Mouse (Mus musculus) C2C12 (cell line): ENCODE data around the gene Lrrtm3. TPM values are rescaled to one million over a fixed set of nuclear protein-coding genes. Genes with fewer than 3 reads are reported as not detected.
A peak's percentile ranks its signal among the peaks of the same experiment; 100 is the strongest.

Source experiments
- H3K27me3 ChIP-seq: one replicate; pipeline ENCODE4 v1.6.1; 2011; ENCODE audit not compliant: control insufficient read depth, insufficient read depth, insufficient read length
- H3K36me3 ChIP-seq: one replicate; pipeline ENCODE4 v1.6.1; 2011; ENCODE audit not compliant: control insufficient read depth, insufficient read depth
- H3K4me3 ChIP-seq: one replicate; pipeline ENCODE4 v1.5.1; 2011; ENCODE audit warnings: mild to moderate bottlenecking, control low read depth; ENCODE audit not compliant: poor library complexity, insufficient read depth, severe bottlenecking
- H3K79me2 ChIP-seq: one replicate; pipeline ENCODE4 v1.6.1; 2011; ENCODE audit not compliant: control insufficient read depth, insufficient read depth
- H3K79me3 ChIP-seq: one replicate; pipeline ENCODE4 v1.6.1; 2011; ENCODE audit warnings: low read depth, control low read depth
- H3ac ChIP-seq: one replicate; pipeline ENCODE3; 2011; ENCODE audit warnings: low read depth; ENCODE audit not compliant: control insufficient read depth, insufficient read length
- CEBPB ChIP-seq: IDR thresholded peaks from one replicate; pipeline ENCODE4 v1.6.1; 2011; ENCODE audit warnings: low read depth, mild to moderate bottlenecking, control low read depth, moderate library complexity
- CTCF ChIP-seq: IDR thresholded peaks from one replicate; pipeline ENCODE4 v1.5.1; 2011; ENCODE audit not compliant: control insufficient read depth, insufficient read depth, insufficient read length
- FOSL1 ChIP-seq: IDR thresholded peaks from one replicate; pipeline ENCODE4 v1.8.0; 2011; ENCODE audit warnings: mild to moderate bottlenecking, low read length; ENCODE audit not compliant: poor library complexity, insufficient read depth, severe bottlenecking
- MAX ChIP-seq: IDR thresholded peaks from one replicate; pipeline ENCODE4 v1.6.1; 2011; ENCODE audit warnings: mild to moderate bottlenecking, control low read depth
- MYOD1 ChIP-seq: IDR thresholded peaks from one replicate; pipeline ENCODE4 v1.6.1; 2011; ENCODE audit warnings: low read depth; ENCODE audit not compliant: control insufficient read depth, insufficient read length
- MYOG ChIP-seq: IDR thresholded peaks from one replicate; pipeline ENCODE4 v1.6.1; 2011; ENCODE audit not compliant: control insufficient read depth, insufficient read length; ENCODE audit errors: extremely low read depth
- USF1 ChIP-seq: IDR thresholded peaks from one replicate; pipeline ENCODE4 v1.6.1; 2011; ENCODE audit warnings: low read depth, mild to moderate bottlenecking, control low read depth, moderate library complexity
- polyA plus RNA-seq: library from polyadenylated mRNA; unstranded; fragments of >200 nt; fragmentation: generic; extraction: Trizol; gene quantifications from one replicate; pipeline ENCODE4 v1.2.1, GENCODE M21; 2012; ENCODE audit warnings: missing spikeins

The Lrrtm3 gene
- polyA plus RNA-seq, 1 experiment: not detected

DNA sequence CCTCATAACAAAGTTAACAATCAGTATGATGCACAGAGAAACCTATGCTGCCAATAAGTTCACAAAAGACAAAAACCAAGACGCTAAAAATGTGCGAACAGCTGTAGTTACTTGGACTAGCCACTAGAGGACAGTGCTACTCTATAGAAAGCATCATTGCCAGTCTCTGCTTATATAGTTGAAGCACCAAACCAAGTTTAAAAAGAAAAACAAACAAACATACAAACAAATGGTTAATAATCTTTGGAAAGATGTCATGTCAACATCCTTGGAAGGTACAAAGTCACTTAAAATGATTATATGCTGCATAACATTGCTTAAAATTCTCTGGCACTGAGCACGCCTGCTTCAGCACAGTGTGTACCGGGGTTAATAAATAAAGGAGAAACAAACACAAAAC, 5.6 kb downstream of the Lrrtm3 start:
- H3K79me2 ChIP-seq: no peaks in the 10 kb centered on the region
- no peak for TF ChIP-seq MYOG
- peak; percentile 48 for TF ChIP-seq CTCF
- no peak overlapping the region for H3ac ChIP-seq
- H3K27me3 ChIP-seq: no peaks in the 10 kb centered on the region
- H3K36me3 ChIP-seq: no peaks in the 10 kb centered on the region
- H3K4me3 ChIP-seq: no peak overlapping the region
- no peaks in the 10 kb centered on the region for H3K79me3 ChIP-seq

DNA sequence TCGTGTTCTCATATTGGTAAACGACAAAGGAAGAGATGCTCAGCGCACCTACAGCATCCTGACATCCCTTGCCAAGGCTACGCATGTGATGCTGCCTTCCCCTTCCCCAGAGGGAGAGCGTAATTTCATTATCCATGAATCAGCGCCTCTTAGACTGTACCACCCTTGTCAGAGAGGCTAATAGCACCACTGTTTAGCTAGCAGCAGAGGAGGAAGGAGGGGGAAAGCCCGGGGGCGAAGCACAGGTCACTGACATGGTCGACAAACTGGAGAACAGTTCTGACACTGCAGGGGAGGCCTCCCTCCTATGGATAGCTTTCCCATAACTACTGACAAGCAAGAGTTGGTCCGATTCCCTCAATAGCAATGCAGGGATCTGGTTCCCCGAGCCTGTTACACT, 6.3 kb downstream of the Lrrtm3 start:
- no peaks in the 10 kb centered on the region for H3K79me2 ChIP-seq
- H3K36me3 ChIP-seq: no peaks in the 10 kb centered on the region
- no peaks in the 10 kb centered on the region for H3K79me3 ChIP-seq
- no peak for TF ChIP-seq CTCF
- no peak for TF ChIP-seq CEBPB
- TF ChIP-seq USF1: no peak
- TF ChIP-seq MAX: no peak
- no peak for TF ChIP-seq MYOD1
- TF ChIP-seq FOSL1: no peak
- no peak for TF ChIP-seq MYOG
- H3K4me3 ChIP-seq: no peak overlapping the region
- H3K27me3 ChIP-seq: no peaks in the 10 kb centered on the region
- H3ac ChIP-seq: no peak overlapping the region

DNA sequence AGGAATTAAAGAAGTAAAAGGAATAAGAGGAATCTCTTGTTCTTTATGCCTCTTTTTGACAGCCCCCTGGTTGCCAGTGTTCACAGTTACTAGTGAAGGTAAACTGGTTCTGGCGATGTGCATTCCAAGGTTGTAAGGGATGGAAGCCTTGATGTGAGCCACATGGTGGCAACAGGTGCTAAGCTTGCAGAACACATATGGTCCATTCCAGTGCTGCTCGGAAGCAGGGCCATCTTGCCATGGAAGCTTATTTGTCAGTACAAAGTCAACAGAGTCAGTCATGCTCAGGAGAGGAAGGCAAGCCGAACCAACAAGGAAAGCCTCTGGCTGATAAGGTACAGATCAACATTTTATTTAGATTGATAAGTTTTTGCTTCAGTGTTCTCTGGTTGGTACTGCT, 7.7 kb downstream of the Lrrtm3 start:
- no peaks in the 10 kb centered on the region for H3K27me3 ChIP-seq
- no peaks in the 10 kb centered on the region for H3K36me3 ChIP-seq
- no peaks in the 10 kb centered on the region for H3K79me3 ChIP-seq
- no peak overlapping the region for H3ac ChIP-seq
- no peak overlapping the region for H3K4me3 ChIP-seq
- TF ChIP-seq MAX (no peak), MYOD1 (no peak), CTCF (no peak), CEBPB (no peak), FOSL1 (no peak), MYOG (no peak), USF1 (no peak)
- no peaks in the 10 kb centered on the region for H3K79me2 ChIP-seq

DNA sequence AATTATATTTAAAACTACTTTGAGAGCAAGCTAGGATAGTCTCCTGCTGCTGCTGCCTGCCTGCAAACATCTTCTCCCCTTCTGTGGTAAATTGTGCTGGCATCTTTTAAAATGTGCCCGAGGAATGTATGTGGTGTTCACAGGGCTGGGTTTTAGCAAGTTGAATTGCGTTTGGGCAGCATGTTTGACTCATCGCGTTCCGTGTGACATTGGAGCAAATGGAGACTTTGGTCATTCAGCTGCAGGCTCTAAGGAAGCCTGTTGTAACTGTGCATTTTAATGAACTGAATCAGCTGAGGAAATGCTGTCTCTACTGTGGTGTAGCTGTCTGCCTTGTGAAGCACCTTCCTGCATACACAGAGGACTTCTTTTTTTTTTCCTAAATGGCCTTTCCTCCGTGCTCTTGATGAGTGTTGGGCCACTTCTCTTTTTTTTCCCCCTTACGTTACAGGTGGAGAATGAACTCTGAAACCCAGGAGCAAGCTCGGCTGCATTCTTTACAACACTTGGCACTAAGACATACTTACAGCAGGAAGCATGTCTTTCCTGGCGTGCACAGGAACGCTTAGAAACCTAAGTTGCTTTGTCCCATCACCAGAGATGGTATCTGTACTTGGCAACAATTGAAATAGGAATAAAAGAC, 13.5 kb downstream of the Lrrtm3 start:
- H3K79me2 ChIP-seq: no peaks in the 10 kb centered on the region
- H3K79me3 ChIP-seq: no peaks in the 10 kb centered on the region
- no peak for TF ChIP-seq MYOG
- peak; percentile 11 for TF ChIP-seq MYOD1
- no peaks in the 10 kb centered on the region for H3K36me3 ChIP-seq
- no peak overlapping the region for H3K4me3 ChIP-seq
- H3K27me3 ChIP-seq: no peaks in the 10 kb centered on the region
- H3ac ChIP-seq: peak overlapping the region; percentile 15

DNA sequence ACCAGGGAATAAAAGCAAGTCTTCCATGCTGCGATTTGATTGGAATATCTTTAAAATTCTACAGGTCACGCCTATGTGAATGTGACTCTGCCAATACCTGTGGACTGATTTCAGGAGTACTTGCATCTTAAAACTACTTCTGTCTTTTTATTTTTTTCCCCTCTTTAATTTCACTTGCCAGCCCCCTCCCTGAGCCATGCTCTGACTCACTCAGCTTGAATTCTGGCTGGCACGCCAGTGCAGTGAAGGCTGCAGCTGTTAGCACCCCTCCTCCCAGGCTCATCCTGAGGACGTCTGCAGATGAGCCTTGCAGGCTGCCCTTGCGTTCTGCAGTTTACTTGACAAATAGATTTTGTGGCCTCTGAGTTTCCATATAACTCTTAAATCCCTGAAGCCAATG, 14.1 kb downstream of the Lrrtm3 start:
- Histone ChIP-seq H3K4me3 (no peak overlapping the region), H3K27me3 (no peaks in the 10 kb centered on the region), H3K79me2 (no peaks in the 10 kb centered on the region), H3K79me3 (no peaks in the 10 kb centered on the region), H3K36me3 (no peaks in the 10 kb centered on the region), H3ac (no peak overlapping the region)
- TF ChIP-seq CTCF (no peak), MYOD1 (peak; percentile 92), FOSL1 (no peak), MYOG (no peak), CEBPB (no peak), MAX (no peak), USF1 (no peak)

DNA sequence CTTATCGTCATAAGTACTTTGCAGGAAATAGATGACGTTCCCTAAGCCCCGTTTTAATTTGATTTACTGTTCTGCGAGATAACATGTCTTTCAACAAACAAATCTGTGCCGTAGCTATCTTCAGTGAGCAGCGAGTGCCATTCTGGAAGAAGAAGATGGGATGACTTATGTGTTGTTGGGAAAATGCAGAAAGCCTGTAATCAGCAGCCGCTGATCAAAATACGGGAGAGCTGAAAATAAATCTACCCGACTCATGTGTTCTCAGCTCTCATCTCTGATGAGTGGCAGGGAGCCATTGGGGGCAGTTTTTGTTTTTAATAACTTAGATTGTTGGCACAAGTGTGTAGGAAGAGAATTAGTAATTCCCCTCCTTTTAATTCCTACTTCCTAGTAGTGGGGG, 26.4 kb downstream of the Lrrtm3 start:
- Histone ChIP-seq H3K36me3 (no peaks in the 10 kb centered on the region), H3K27me3 (no peaks in the 10 kb centered on the region), H3K4me3 (no peak overlapping the region), H3K79me2 (no peaks in the 10 kb centered on the region), H3ac (no peak overlapping the region), H3K79me3 (no peaks in the 10 kb centered on the region)
- TF ChIP-seq CTCF (no peak), USF1 (no peak), FOSL1 (no peak)

DNA sequence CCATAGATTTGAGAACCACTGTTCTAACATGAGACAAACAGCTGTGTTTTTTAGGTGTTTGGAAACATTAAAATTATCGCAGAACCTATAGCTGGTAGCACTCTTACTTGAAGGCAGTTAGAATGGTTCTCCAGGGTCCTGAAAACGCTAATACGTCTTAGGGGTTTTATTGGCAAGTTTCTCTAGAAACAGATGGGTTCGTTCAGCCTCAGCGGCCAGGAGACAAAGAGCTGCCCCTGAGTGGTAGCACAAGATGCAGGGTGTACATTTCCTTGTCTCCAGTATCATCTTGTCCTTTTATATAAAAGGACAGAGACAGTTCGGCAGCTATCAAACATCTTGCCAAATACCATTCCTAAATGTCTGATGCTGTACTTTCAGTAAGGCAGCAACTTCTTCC, 40.1 kb downstream of the Lrrtm3 start:
- no peak overlapping the region for H3K4me3 ChIP-seq
- H3K27me3 ChIP-seq: no peaks in the 10 kb centered on the region
- TF ChIP-seq USF1: no peak
- no peak for TF ChIP-seq CTCF
- no peak for TF ChIP-seq CEBPB
- TF ChIP-seq MAX: no peak
- TF ChIP-seq MYOD1: no peak
- TF ChIP-seq MYOG: no peak
- TF ChIP-seq FOSL1: no peak
- no peaks in the 10 kb centered on the region for H3K79me2 ChIP-seq
- no peak overlapping the region for H3ac ChIP-seq
- H3K79me3 ChIP-seq: no peaks in the 10 kb centered on the region
- no peaks in the 10 kb centered on the region for H3K36me3 ChIP-seq
